Mouse (Mus musculus) hindbrain, embryonic 11.5 days (tissue): Measurements from ENCODE around the gene Krt5. TPM values are rescaled to one million over a fixed set of nuclear protein-coding genes. Genes with fewer than 3 reads are reported as not detected.
"Not testable (repeated sequence)": the region's sequence is repeated elsewhere in the genome, so short reads cannot be mapped to it uniquely, and the experiment has no call there.

Experiments used
- ATAC-seq: fragments of 200-750 bp; cut with Nextera tagmentation; 2 replicates; pipeline ENCODE4 v1.8.0; 2017; ENCODE audit warnings: mild to moderate bottlenecking, moderate TSS enrichment, moderate library complexity; ENCODE audit not compliant: low FRiP score
- DNase-seq: peaks from one replicate; pipeline ENCODE4 v3.0.0-alpha.2; 2015; ENCODE audit warnings: low spot score
- H3K27ac ChIP-seq: fragments of 300-500 bp; sonication (generic); 2 replicates; pipeline ENCODE4 v1.5.1; 2014; ENCODE audit warnings: mild to moderate bottlenecking, low read depth, low read length
- H3K27me3 ChIP-seq: fragments of 300-500 bp; sonication (generic); 2 replicates; pipeline ENCODE4 v1.6.1; 2014; ENCODE audit warnings: mild to moderate bottlenecking, low read length, moderate library complexity, mixed read lengths; ENCODE audit not compliant: control insufficient read depth, insufficient read depth
- H3K36me3 ChIP-seq: fragments of 300-500 bp; sonication (generic); 2 replicates; pipeline ENCODE4 v1.6.1; 2014; ENCODE audit warnings: mild to moderate bottlenecking, low read length, moderate library complexity, mixed read lengths; ENCODE audit not compliant: control insufficient read depth, insufficient read depth
- H3K4me1 ChIP-seq: fragments of 300-500 bp; sonication (generic); replicated peaks from 2 replicates; pipeline ENCODE4 v1.6.1; 2014; ENCODE audit warnings: low read length, mixed read lengths; ENCODE audit not compliant: control insufficient read depth, insufficient read depth
- H3K4me2 ChIP-seq: fragments of 300-500 bp; sonication (generic); replicated peaks from 2 replicates; pipeline ENCODE4 v1.6.1; 2014; ENCODE audit warnings: mild to moderate bottlenecking, low read depth, low read length
- H3K4me3 ChIP-seq: fragments of 300-500 bp; sonication (generic); 2 replicates; pipeline ENCODE4 v1.5.1; 2014; ENCODE audit warnings: low read depth, low read length
- H3K9ac ChIP-seq: fragments of 300-500 bp; sonication (generic); 2 replicates; pipeline ENCODE4 v1.6.1; 2014; ENCODE audit warnings: low read depth, low read length
- H3K9me3 ChIP-seq: fragments of 300-500 bp; sonication (generic); 2 replicates; pipeline ENCODE4 v1.6.1; 2016; ENCODE audit warnings: low read length; ENCODE audit not compliant: control insufficient read depth
- WGBS: fragments of 180-500 bp; shearing (Covaris S2); extraction: QIAGEN DNeasy Blood & Tissue Kit; methylation state at CpG from one replicate; pipeline ENCODE4 v1.1.7; 2014; 5-methylcytosine and 5-hydroxymethylcytosine counted together
- polyA plus RNA-seq: library from polyadenylated mRNA; unstranded; fragments of >200 nt; fragmentation: Nextera tagmentation; extraction: Ambion mirVana; gene quantifications from 2 replicates; pipeline ENCODE4 v1.2.1, GENCODE M21; 2014

Gene Krt5
- polyA plus RNA-seq, 1 experiment from 2014 or later = 1.8 TPM

- Histone ChIP-seq H3K4me1 (no peaks in the 10 kb centered on the region), H3K4me3 (no peak overlapping the region), H3K36me3 (no peaks in the 10 kb centered on the region), H3K9ac (no peak overlapping the region), H3K4me2 (no peak overlapping the region), H3K27me3 (no peaks in the 10 kb centered on the region), H3K9me3 (no peaks in the 10 kb centered on the region), H3K27ac (no peak overlapping the region)
- DNase-seq = no peak
- ATAC-seq = no peak
- 88% methylated on average over 9 of the region's 9 CpGs for WGBS
Observed at GRCm38 (mm10) chr15:101707454-101707853, 5.2 kb downstream of the Krt5 start.

GRCm38 (mm10) chr15:101704066-101704465, 8.6 kb downstream of the Krt5 start:
- Histone ChIP-seq H3K4me2 (no peak overlapping the region), H3K36me3 (no peaks in the 10 kb centered on the region), H3K4me3 (no peak overlapping the region), H3K9me3 (no peaks in the 10 kb centered on the region), H3K9ac (no peak overlapping the region), H3K4me1 (no peaks in the 10 kb centered on the region), H3K27ac (no peak overlapping the region), H3K27me3 (no peaks in the 10 kb centered on the region)
- ATAC-seq = no peak
- WGBS = 74% methylated on average over 4 of the region's 4 CpGs
- DNase-seq = peak; percentile 44

GRCm38 (mm10) chr15:101702380-101702779, 10.3 kb downstream of the Krt5 start:
- Histone ChIP-seq H3K9ac (no peak overlapping the region), H3K4me2 (no peak overlapping the region), H3K4me3 (no peak overlapping the region), H3K36me3 (no peaks in the 10 kb centered on the region), H3K27ac (no peak overlapping the region), H3K27me3 (no peaks in the 10 kb centered on the region), H3K4me1 (no peaks in the 10 kb centered on the region), H3K9me3 (no peaks in the 10 kb centered on the region)
- ATAC-seq (no peak), DNase-seq (no peak)
- WGBS = 11% methylated on average over 2 of the region's 2 CpGs

- no peaks in the 10 kb centered on the region for H3K9me3 ChIP-seq
- H3K4me1 ChIP-seq = no peaks in the 10 kb centered on the region
- DNase-seq (no peak), ATAC-seq (no peak)
- 87% methylated on average over 8 of the region's 8 CpGs for WGBS
- H3K9ac ChIP-seq = no peak overlapping the region
- H3K4me2 ChIP-seq = no peak overlapping the region
- no peak overlapping the region for H3K27ac ChIP-seq
- H3K27me3 ChIP-seq = no peaks in the 10 kb centered on the region
- H3K4me3 ChIP-seq = no peak overlapping the region
- H3K36me3 ChIP-seq = no peaks in the 10 kb centered on the region
Observed at GRCm38 (mm10) chr15:101699866-101700265, 12.8 kb downstream of the Krt5 start.

GRCm38 (mm10) chr15:101699192-101699591, 13.5 kb downstream of the Krt5 start:
- Histone ChIP-seq H3K27ac (no peak overlapping the region), H3K4me2 (no peak overlapping the region), H3K9ac (no peak overlapping the region), H3K36me3 (no peaks in the 10 kb centered on the region), H3K27me3 (no peaks in the 10 kb centered on the region), H3K9me3 (no peaks in the 10 kb centered on the region), H3K4me3 (no peak overlapping the region), H3K4me1 (no peaks in the 10 kb centered on the region)
- 63% methylated on average over 3 of the region's 3 CpGs for WGBS
- ATAC-seq (no peak), DNase-seq (no peak)

GRCm38 (mm10) chr15:101697326-101698188, 15.1 kb downstream of the Krt5 start:
- H3K9me3 ChIP-seq = no peaks in the 10 kb centered on the region
- WGBS = 72% methylated on average over 8 of the region's 8 CpGs
- no peak overlapping the region for H3K4me2 ChIP-seq
- no peak for DNase-seq
- no peaks in the 10 kb centered on the region for H3K36me3 ChIP-seq
- H3K4me3 ChIP-seq = no peak overlapping the region
- H3K9ac ChIP-seq = no peak overlapping the region
- no peaks in the 10 kb centered on the region for H3K4me1 ChIP-seq
- ATAC-seq = no peak
- H3K27ac ChIP-seq = no peak overlapping the region
- H3K27me3 ChIP-seq = no peaks in the 10 kb centered on the region

- H3K36me3 ChIP-seq = no peaks in the 10 kb centered on the region
- no peaks in the 10 kb centered on the region for H3K4me1 ChIP-seq
- H3K27me3 ChIP-seq = no peaks in the 10 kb centered on the region
- no peak within 1 kb of the TSS for H3K9ac ChIP-seq
- H3K4me3 ChIP-seq = no peak within 1 kb of the TSS
- ATAC-seq = no peak
- no peak within 1 kb of the TSS for H3K27ac ChIP-seq
- H3K9me3 ChIP-seq = no peaks in the 10 kb centered on the region
- no peak within 1 kb of the TSS for H3K4me2 ChIP-seq
- DNase-seq = no peak
- 85% methylated on average over 5 of the region's 5 CpGs for WGBS
Observed at GRCm38 (mm10) chr15:101694207-101694606, 18.5 kb downstream of the Krt5 start, which contains the start of gene Krt6a. TSS of gene Krt6a (minus strand) at chr15:101694307.

GRCm38 (mm10) chr15:101690460-101690859, 22.2 kb downstream of the Krt5 start:
- not testable (repeated sequence) for H3K36me3 ChIP-seq, H3K27ac ChIP-seq, DNase-seq, H3K27me3 ChIP-seq, H3K4me1 ChIP-seq, ATAC-seq, H3K9ac ChIP-seq, H3K9me3 ChIP-seq, H3K4me2 ChIP-seq, H3K4me3 ChIP-seq
- WGBS = 91% methylated on average over 5 of the region's 5 CpGs

- Histone ChIP-seq H3K36me3 (no peaks in the 10 kb centered on the region), H3K27me3 (no peaks in the 10 kb centered on the region), H3K27ac (no peak overlapping the region), H3K9me3 (no peaks in the 10 kb centered on the region), H3K4me1 (no peaks in the 10 kb centered on the region), H3K4me3 (no peak overlapping the region), H3K9ac (no peak overlapping the region), H3K4me2 (no peak overlapping the region)
- ATAC-seq = no peak
- WGBS = 78% methylated on average over 2 of the region's 2 CpGs
- no peak for DNase-seq
Observed at GRCm38 (mm10) chr15:101688161-101688560, 24.5 kb downstream of the Krt5 start.
